22 mouse cellular contexts compared by ENCODE assay signal in the genomic region with DNA sequence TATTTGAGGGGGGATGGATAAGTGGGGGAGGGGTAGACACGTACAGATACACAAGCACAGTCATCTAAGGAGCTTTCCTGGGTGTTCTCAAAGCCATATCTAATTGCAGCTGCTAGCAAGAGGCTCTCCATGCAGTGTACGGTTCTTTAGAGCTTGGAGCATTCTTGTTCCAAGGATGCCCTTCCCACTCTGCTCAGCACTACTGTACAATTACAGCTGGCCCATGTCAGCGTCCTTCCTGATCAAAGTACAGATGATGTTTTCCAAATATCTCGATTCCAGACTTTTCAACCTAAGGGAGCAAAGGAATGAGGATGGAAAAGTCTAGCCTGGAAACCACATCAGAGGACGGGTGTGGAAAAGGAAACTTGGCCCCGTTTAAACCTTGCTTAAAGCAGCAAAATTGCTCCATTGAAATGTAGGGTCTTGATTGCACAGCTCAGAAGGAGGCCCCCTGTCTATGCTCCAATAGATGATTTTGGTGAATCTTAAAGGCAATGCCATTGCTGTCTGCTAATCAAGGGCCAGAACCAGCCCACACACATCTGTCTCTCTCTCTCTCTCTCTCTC. TPM values are rescaled to one million over a fixed set of nuclear protein-coding genes. Genes with fewer than 3 reads are reported as not detected.
DNase-seq lines count a peak whose midpoint lies in the region; ATAC-seq and TF ChIP-seq lines count a peak whose summit lies in the region.
"Had no signal": no experiment of that assay in that cellular context is flagged by ENCODE, and none has a peak within 500 bp of the region (broad histone marks: within the 10 kb centered on the region; RNA-seq: fewer than 3 reads in every experiment).

No protein-coding gene starts in this region.

- H3K4me3 ChIP-seq in lung, embryonic 16.5 days (ENCODE audit: low read length) = no peak overlapping the region
- no peak overlapping the region for H3K4me3 ChIP-seq in limb, embryonic 14.5 days (replicated peaks; ENCODE audit: low read length)
- H3K4me3 ChIP-seq: erythroblast, embryonic 14.5 days; forebrain, embryonic 13.5 days; liver, embryonic 12.5 days had no signal

- intact Hi-C loops in heart, postnatal 14 days (cut with DNase I) = no loop called here

- DNase-seq in heart, adult 9 months (ENCODE audit: low spot score in 2 of 2) = peak; percentile 4 to 8
- DNase-seq in heart, postnatal 14 days = no peak
- DNase-seq in kidney, postnatal 10 days = peak; percentile 20
- no peak for DNase-seq in kidney, postnatal 25 days
- DNase-seq in lung, postnatal 10 days = no peak
- DNase-seq in limb, embryonic 14.5 days (ENCODE audit: low spot score) = peak; percentile 58
- no peak for DNase-seq in thymus, postnatal 4 days
- DNase-seq: adrenal gland, postnatal 25 days; cerebellum, adult 11-12 months; cerebellum, postnatal 14 days; embryo, embryonic 11 days; gastrocnemius, postnatal 14 days; kidney, adult 11 months; layer of hippocampus, postnatal 36 days; retina, postnatal 1 day had no signal

- peaks cover 4% of the 10 kb centered on the region for H3K4me1 ChIP-seq in lung, embryonic 16.5 days (replicated peaks; ENCODE audit: control insufficient read depth, insufficient read depth, low read length)
- H3K4me1 ChIP-seq in limb, embryonic 14.5 days (ENCODE audit: control insufficient read depth, insufficient read depth, low read length) = peaks cover 39% of the 10 kb centered on the region
- H3K4me1 ChIP-seq: forebrain, embryonic 13.5 days; liver, embryonic 12.5 days had no signal

- H3K9me3 ChIP-seq in lung, embryonic 16.5 days (ENCODE audit: control insufficient read depth, low read length) = no peaks in the 10 kb centered on the region
- no peaks in the 10 kb centered on the region for H3K9me3 ChIP-seq in limb, embryonic 14.5 days (ENCODE audit: control insufficient read depth, low read length)
- H3K9me3 ChIP-seq: forebrain, embryonic 13.5 days; liver, embryonic 12.5 days had no signal

- H3K27me3 ChIP-seq in lung, embryonic 16.5 days (ENCODE audit: control insufficient read depth, insufficient read depth, low read depth, low read length) = no peaks in the 10 kb centered on the region
- no peaks in the 10 kb centered on the region for H3K27me3 ChIP-seq in limb, embryonic 14.5 days (ENCODE audit: control insufficient read depth, insufficient read depth, low read length)
- H3K27me3 ChIP-seq: CH12.LX; forebrain, embryonic 13.5 days; liver, embryonic 12.5 days had no signal

- H3K4me2 ChIP-seq in lung, embryonic 16.5 days (ENCODE audit: low read depth, low read length) = no peak overlapping the region
- no peak overlapping the region for H3K4me2 ChIP-seq in limb, embryonic 14.5 days (replicated peaks; ENCODE audit: low read depth, low read length, severe bottlenecking)
- H3K4me2 ChIP-seq: forebrain, embryonic 13.5 days; liver, embryonic 12.5 days; midbrain, embryonic 11.5 days had no signal

- WGBS in lung, embryonic 16.5 days = 47% methylated on average over 6 of the region's 6 CpGs
- 54% methylated on average over 6 of the region's 6 CpGs for whole genome bisulfite sequencing in limb, embryonic 14.5 days

- H3K9ac ChIP-seq in lung, embryonic 16.5 days (ENCODE audit: low read length) = no peak overlapping the region
- H3K9ac ChIP-seq in limb, embryonic 14.5 days (ENCODE audit: low read depth, low read length, severe bottlenecking) = no peak overlapping the region
- H3K9ac ChIP-seq: forebrain, embryonic 13.5 days; liver, embryonic 12.5 days had no signal

- no peak overlapping the region for H3K27ac ChIP-seq in lung, embryonic 16.5 days (ENCODE audit: low read length)
- no peak overlapping the region for H3K27ac ChIP-seq in limb, embryonic 14.5 days (replicated peaks; ENCODE audit: low read depth, low read length)
- H3K27ac ChIP-seq: forebrain, embryonic 13.5 days; liver, embryonic 12.5 days had no signal

- peak; percentile 79 for ATAC-seq in lung, embryonic 16.5 days (ENCODE audit: low read depth)
- peak; percentile 69 for ATAC-seq in limb, embryonic 14.5 days (ENCODE audit: low FRiP score, low read depth)
- ATAC-seq: forebrain, embryonic 13.5 days; liver, embryonic 12.5 days had no signal

- H3K36me3 ChIP-seq in lung, embryonic 16.5 days (ENCODE audit: control insufficient read depth, insufficient read depth, low read length) = no peaks in the 10 kb centered on the region
- H3K36me3 ChIP-seq in limb, embryonic 14.5 days (ENCODE audit: control insufficient read depth, insufficient read depth, low read length) = no peaks in the 10 kb centered on the region
- H3K36me3 ChIP-seq: liver, embryonic 12.5 days had no signal

- TF ChIP-seq POLR2A in limb, embryonic 14.5 days (IDR thresholded peaks at IDR 0.05; ENCODE audit: borderline replicate concordance, extremely low read depth, insufficient read depth, insufficient read length) = no peak

RNA-seq across cellular contexts. Expression of gene Spats2l, which starts 46.6 kb away (rescaled TPM):
- 10 to 100 TPM; 12.5 to 16.2 TPM for total RNA-seq in heart, postnatal 14 days (2021)
- polyA plus RNA-seq in lung, embryonic 16.5 days (2015; fragmentation: Nextera tagmentation; extraction: Ambion mirVana) = 69.1 and 76.9 TPM in 2 replicates
- 59.4 and 81.4 TPM in 2 replicates for polyA plus RNA-seq in limb, embryonic 14.5 days (2012; rRNA removed)
- polyA plus RNA-seq in limb, embryonic 14.5 days (2014; fragmentation: Nextera tagmentation; extraction: Ambion mirVana) = 202 and 222 TPM in 2 replicates
- total RNA-seq: MEL had no signal
- polyA plus RNA-seq: erythroblast, embryonic 14.5 days had no signal

Comparison
In these comparisons a context has a peak if more than half of its experiments do, and no peak if none do; other contexts are left out.
1. DNase-seq: peak in heart, adult 9 months (2 of 2), kidney, postnatal 10 days (single experiment) and limb, embryonic 14.5 days (single experiment); none in heart, postnatal 14 days (0 of 2), kidney, postnatal 25 days (0 of 2), lung, postnatal 10 days (single experiment) and thymus, postnatal 4 days (single experiment).